Mouse (Mus musculus): ENCODE results near the gene Macf1.
"Not testable (repeated sequence)": the region's sequence is repeated elsewhere in the genome, so short reads cannot be mapped to it uniquely, and the experiment has no call there.

The Macf1 gene

GRCm38 (mm10) chr4:123669696-123670095 lies 14.5 kb downstream of the Macf1 start:
- DNase-seq (ENCODE audit: low spot score), result no peak

- DNase-seq (ENCODE audit: low spot score), result peak; percentile 82
These were observed 16.8 kb downstream of the Macf1 start for GRCm38 (mm10) chr4:123667260-123667867.

GRCm38 (mm10) chr4:123666517-123666916 lies 17.6 kb downstream of the Macf1 start:
- peak; percentile 47 for DNase-seq (ENCODE audit: low spot score)

GRCm38 (mm10) chr4:123665681-123666278 lies 18.4 kb downstream of the Macf1 start:
- no peak for DNase-seq (ENCODE audit: low spot score)

GRCm38 (mm10) chr4:123664951-123665661 lies 19.1 kb downstream of the Macf1 start:
- DNase-seq (ENCODE audit: low spot score), result no peak

GRCm38 (mm10) chr4:123664021-123664950 lies 19.9 kb downstream of the Macf1 start:
- DNase-seq (ENCODE audit: low spot score), result peak; percentile 81

- DNase-seq (ENCODE audit: low spot score), result no peak
These were observed 20.5 kb downstream of the Macf1 start for GRCm38 (mm10) chr4:123663688-123663965.

GRCm38 (mm10) chr4:123662914-123663687 lies 21.1 kb downstream of the Macf1 start:
- no peak for DNase-seq (ENCODE audit: low spot score)

GRCm38 (mm10) chr4:123658175-123658574 lies 26.0 kb downstream of the Macf1 start:
- no peak for DNase-seq (ENCODE audit: low spot score)

- no peak for DNase-seq (ENCODE audit: low spot score)
These were observed 28.9 kb downstream of the Macf1 start for GRCm38 (mm10) chr4:123655245-123655644.

GRCm38 (mm10) chr4:123654566-123654965 lies 29.6 kb downstream of the Macf1 start:
- DNase-seq (ENCODE audit: low spot score), result no peak

GRCm38 (mm10) chr4:123653446-123653845 lies 30.7 kb downstream of the Macf1 start:
- DNase-seq (ENCODE audit: low spot score), result not testable (repeated sequence)

GRCm38 (mm10) chr4:123652130-123652529 lies 32.0 kb downstream of the Macf1 start:
- DNase-seq (ENCODE audit: low spot score), result no peak

- no peak for DNase-seq (ENCODE audit: low spot score)
These were observed 35.0 kb downstream of the Macf1 start for GRCm38 (mm10) chr4:123649131-123649530.

GRCm38 (mm10) chr4:123647668-123648067 lies 36.5 kb downstream of the Macf1 start:
- no peak for DNase-seq (ENCODE audit: low spot score)

GRCm38 (mm10) chr4:123647109-123647508 lies 37.1 kb downstream of the Macf1 start:
- DNase-seq (ENCODE audit: low spot score), result no peak

- no peak for DNase-seq (ENCODE audit: low spot score)
These were observed 38.8 kb downstream of the Macf1 start for GRCm38 (mm10) chr4:123645246-123645845.

- DNase-seq (ENCODE audit: low spot score), result no peak
These were observed 40.6 kb downstream of the Macf1 start for GRCm38 (mm10) chr4:123643561-123643960.

GRCm38 (mm10) chr4:123642877-123643276 lies 41.3 kb downstream of the Macf1 start:
- DNase-seq (ENCODE audit: low spot score), result no peak

GRCm38 (mm10) chr4:123637136-123637535 lies 47.0 kb downstream of the Macf1 start:
- no peak for DNase-seq (ENCODE audit: low spot score)

GRCm38 (mm10) chr4:123635428-123635827 lies 48.7 kb downstream of the Macf1 start:
- DNase-seq (ENCODE audit: low spot score), result no peak
